Mouse (Mus musculus) gastrocnemius, postnatal 36 days (tissue): ENCODE measurements around the gene Nfe2. TPM values are rescaled to one million over a fixed set of nuclear protein-coding genes. Genes with fewer than 3 reads are reported as not detected.
A peak's percentile ranks its signal among the peaks of the same experiment; 100 is the strongest.

Experiments
- DNase-seq, 2 experiments: peaks; one replicate each; pipeline ENCODE4 v3.0.0; 2022
- intact Hi-C: fragments of 180-260 bp; cut with DNase I; formaldehyde crosslinking; loops from one replicate; pipeline ENCODE4 v1.15.1; 2025
- long read RNA-seq, 2 experiments: library from polyadenylated mRNA; stranded (forward); transcript quantifications; one replicate each; pipeline ENCODE4 v2.0.0; 2021
- total RNA-seq, 2 experiments: library from RNA; stranded (reverse); gene quantifications; 2 replicates each; pipeline ENCODE4 v1.2.3; 2021

Gene Nfe2
- not detected for total RNA-seq
- long read RNA-seq, experiment 1: 0 reads
- long read RNA-seq, experiment 2: 0 reads

GRCm38 (mm10) chr15:103257790-103258728, at the start of gene Nfe2:
Nfe2 (minus strand) TSS chr15:103258403.
- DNase-seq: peak; percentile 38 to 39

GRCm38 (mm10) chr15:103307125-103307524, 48.9 kb upstream of the Nfe2 start:
- DNase-seq: peak; percentile 87 to 93
- intact Hi-C loops: loop anchor here (2.0 to 5.0 kb wide), 2 partner anchors 100 to 342 kb away; no protein-coding TSS in a partner anchor

More at GRCm38 (mm10) chr15:103257790-103258728, at the start of gene Nfe2:
- intact Hi-C loops: no loop called here

GRCm38 (mm10) chr15:103305792-103306645, 47.8 kb upstream of the Nfe2 start:
- intact Hi-C loops: loop anchor here (2.0 to 5.0 kb wide), 3 partner anchors 99 to 341 kb away; no protein-coding TSS in a partner anchor
- no peak for DNase-seq

GRCm38 (mm10) chr15:103305070-103305678, 47.0 kb upstream of the Nfe2 start:
- intact Hi-C loops: loop anchor here (2.0 to 5.0 kb wide), 2 partner anchors 98 to 122 kb away; no protein-coding TSS in a partner anchor
- DNase-seq: peak; percentile 89

- no peak for DNase-seq
- intact Hi-C loops: loop anchor here (2.0 kb wide), 1 partner anchor 122 kb away; no protein-coding TSS in a partner anchor
These were observed 46.4 kb upstream of the Nfe2 start for GRCm38 (mm10) chr15:103304616-103304969.

GRCm38 (mm10) chr15:103303916-103304615, 45.9 kb upstream of the Nfe2 start:
- no peak for DNase-seq
- intact Hi-C loops: loop anchor here (2.0 kb wide), 1 partner anchor 121 kb away; no protein-coding TSS in a partner anchor

- intact Hi-C loops: no loop called here
- no peak for DNase-seq
These were observed 44.3 kb upstream of the Nfe2 start for GRCm38 (mm10) chr15:103302341-103303021.

GRCm38 (mm10) chr15:103301547-103302340, 43.5 kb upstream of the Nfe2 start:
- intact Hi-C loops: no loop called here
- DNase-seq: no peak

GRCm38 (mm10) chr15:103301046-103301445, 42.8 kb upstream of the Nfe2 start:
- no peak for DNase-seq
- intact Hi-C loops: no loop called here

GRCm38 (mm10) chr15:103300560-103300959, 42.4 kb upstream of the Nfe2 start:
- intact Hi-C loops: no loop called here
- no peak for DNase-seq

- intact Hi-C loops: no loop called here
- DNase-seq: no peak
These were observed 41.9 kb upstream of the Nfe2 start for GRCm38 (mm10) chr15:103300067-103300471.

- intact Hi-C loops: no loop called here
- no peak for DNase-seq
These were observed 41.4 kb upstream of the Nfe2 start for GRCm38 (mm10) chr15:103299644-103300043.

- intact Hi-C loops: no loop called here
- no peak for DNase-seq
These were observed 40.8 kb upstream of the Nfe2 start for GRCm38 (mm10) chr15:103298861-103299616.

GRCm38 (mm10) chr15:103298026-103298425, 39.8 kb upstream of the Nfe2 start:
- intact Hi-C loops: no loop called here
- no peak for DNase-seq

GRCm38 (mm10) chr15:103297313-103297712, 39.1 kb upstream of the Nfe2 start:
- DNase-seq: no peak
- intact Hi-C loops: no loop called here

GRCm38 (mm10) chr15:103295851-103296250, 37.6 kb upstream of the Nfe2 start:
- intact Hi-C loops: no loop called here
- no peak for DNase-seq

- DNase-seq: no peak
- intact Hi-C loops: no loop called here
These were observed 36.4 kb upstream of the Nfe2 start for GRCm38 (mm10) chr15:103294649-103295048.

GRCm38 (mm10) chr15:103293375-103293774, 35.2 kb upstream of the Nfe2 start:
- DNase-seq: no peak
- intact Hi-C loops: no loop called here
